Mouse (Mus musculus) liver, postnatal 0 days (tissue): Measurements from ENCODE around the gene Tescl. TPM values are rescaled to one million over a fixed set of nuclear protein-coding genes. Genes with fewer than 3 reads are reported as not detected.

Experiments used
- ATAC-seq: fragments of 200-750 bp; cut with Nextera tagmentation; 2 replicates; pipeline ENCODE4 v1.8.0; 2017; ENCODE audit warnings: mild to moderate bottlenecking, moderate library complexity
- DNase-seq: peaks from one replicate; pipeline ENCODE4 v3.0.0-alpha.2; 2016
- H3K27ac ChIP-seq: fragments of 300-500 bp; sonication (generic); 2 replicates; pipeline ENCODE4 v1.5.1; 2014; ENCODE audit warnings: antibody characterized with exemption, moderate library complexity, mild to moderate bottlenecking, low read depth
- H3K27me3 ChIP-seq: fragments of 300-500 bp; sonication (generic); 2 replicates; pipeline ENCODE4 v1.6.1; 2014; ENCODE audit warnings: low read length, control low read depth, mixed read lengths; ENCODE audit not compliant: insufficient read depth
- H3K36me3 ChIP-seq: fragments of 300-500 bp; sonication (generic); replicated peaks from 2 replicates; pipeline ENCODE4 v1.6.1; 2014; ENCODE audit warnings: mild to moderate bottlenecking, control low read depth, low read length, moderate library complexity, mixed read lengths; ENCODE audit not compliant: insufficient read depth
- H3K4me1 ChIP-seq: fragments of 300-500 bp; sonication (generic); 2 replicates; pipeline ENCODE4 v1.6.1; 2014; ENCODE audit warnings: antibody characterized with exemption, mild to moderate bottlenecking, control low read depth; ENCODE audit not compliant: insufficient read depth
- H3K4me2 ChIP-seq: fragments of 300-500 bp; sonication (generic); 2 replicates; pipeline ENCODE4 v1.6.1; 2014; ENCODE audit warnings: low read depth, mild to moderate bottlenecking, low read length, moderate library complexity, mixed read lengths
- H3K4me3 ChIP-seq: fragments of 300-500 bp; sonication (generic); 2 replicates; pipeline ENCODE4 v1.5.1; 2014; ENCODE audit warnings: low read depth, low read length
- H3K9ac ChIP-seq: fragments of 300-500 bp; sonication (generic); replicated peaks from 2 replicates; pipeline ENCODE4 v1.6.1; 2014; ENCODE audit warnings: mild to moderate bottlenecking, moderate library complexity
- H3K9me3 ChIP-seq: fragments of 300-500 bp; sonication (generic); 2 replicates; pipeline ENCODE4 v1.6.1; 2016; ENCODE audit warnings: mild to moderate bottlenecking, control low read depth, low read length, mixed read lengths
- CTCF ChIP-seq: sonication (generic); IDR thresholded peaks from 2 replicates; pipeline ENCODE4 v1.5.1; 2016; ENCODE audit warnings: antibody characterized with exemption, low read depth
- EP300 ChIP-seq: IDR thresholded peaks from 2 replicates; pipeline ENCODE4 v1.6.1; 2016; ENCODE audit warnings: antibody characterized with exemption, low read depth, mild to moderate bottlenecking
- WGBS: fragments of 180-500 bp; shearing (Covaris S2); extraction: QIAGEN DNeasy Blood & Tissue Kit; methylation state at CpG from one replicate; pipeline ENCODE4 v1.1.7; 2014; ENCODE audit not compliant: insufficient replicate concordance; 5-methylcytosine and 5-hydroxymethylcytosine counted together
- polyA plus RNA-seq: library from polyadenylated mRNA; unstranded; fragments of >200 nt; fragmentation: Nextera tagmentation; extraction: Ambion mirVana; gene quantifications from 2 replicates; pipeline ENCODE4 v1.2.1, GENCODE M21; 2015

The Tescl gene
- polyA plus RNA-seq, 1 experiment from 2014 or later = not detected

- Histone ChIP-seq H3K4me1 (peaks cover 15% of the 10 kb centered on the region), H3K27me3 (0 out of 2 replicates have a peak, but pooled peaks cover 4% of the 10 kb centered on the region), H3K27ac (no peak overlapping the region), H3K4me2 (peak overlapping the region; percentile 98), H3K36me3 (no peaks in the 10 kb centered on the region), H3K4me3 (peak overlapping the region; percentile 79), H3K9me3 (no peaks in the 10 kb centered on the region), H3K9ac (peak overlapping the region; percentile 3; the same call in 1 of the 2 replicates)
- DNase-seq (no peak), ATAC-seq (peak; percentile 21; the same call in 1 of the 2 replicates)
- TF ChIP-seq CTCF (no peak), EP300 (no peak)
- 4% methylated on average over 18 of the region's 18 CpGs for WGBS
Observed at GRCm38 (mm10) chr7:24299823-24300481, 33.8 kb downstream of the Tescl start.

DNA sequence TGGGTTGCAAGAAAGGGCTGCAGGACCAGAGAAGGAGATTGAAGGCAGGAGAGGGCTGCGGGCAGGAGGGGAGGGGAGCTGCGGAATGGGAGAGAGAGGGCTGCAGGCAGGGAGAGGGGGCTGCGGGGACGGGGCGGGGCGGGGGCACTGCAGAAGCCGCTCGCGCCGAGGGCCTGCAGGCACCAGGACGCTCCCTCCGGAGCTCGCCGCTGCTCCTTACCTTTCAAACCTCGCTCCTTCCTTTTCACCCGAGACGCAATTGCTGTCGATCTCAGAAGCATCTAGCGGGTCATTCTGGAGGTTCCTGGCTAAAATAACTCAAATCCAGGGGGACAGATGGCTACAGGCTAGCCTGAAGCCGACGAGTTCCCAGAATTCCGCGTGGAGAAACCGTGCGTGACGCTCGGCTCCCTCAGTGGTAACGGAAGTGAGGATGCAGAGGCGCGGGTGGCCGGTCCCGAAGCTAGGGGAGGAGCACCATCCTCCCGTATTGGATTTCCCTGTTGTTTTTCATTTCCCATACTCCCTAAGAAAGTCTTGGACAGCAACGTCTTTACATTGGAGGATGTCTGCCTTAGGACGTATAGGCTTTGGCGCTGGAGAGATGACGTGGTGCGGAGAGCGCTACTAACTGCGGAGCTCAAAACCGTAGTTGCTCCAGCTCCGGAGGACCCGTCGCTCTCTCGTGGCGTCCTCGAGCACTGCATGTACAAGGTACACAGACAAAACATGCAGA is 34.6 kb downstream of the Tescl start:
- H3K27ac ChIP-seq = peak overlapping the region; percentile 55
- DNase-seq = peak; percentile 75

GRCm38 (mm10) chr7:24298635-24298972 is 35.1 kb downstream of the Tescl start:
- H3K4me3 ChIP-seq = peak overlapping the region; percentile 79
- ATAC-seq (no peak), DNase-seq (no peak)
- H3K4me1 ChIP-seq = peaks cover 15% of the 10 kb centered on the region
- no peak for TF ChIP-seq EP300
- TF ChIP-seq CTCF = no peak
- H3K36me3 ChIP-seq = no peaks in the 10 kb centered on the region
- H3K9me3 ChIP-seq = no peaks in the 10 kb centered on the region
- 6% methylated on average over 12 of the region's 12 CpGs for WGBS
- peak overlapping the region; percentile 98 for H3K4me2 ChIP-seq
- peak overlapping the region; percentile 74 for H3K9ac ChIP-seq
- H3K27ac ChIP-seq = peak overlapping the region; percentile 55; the same call in 1 of the 2 replicates
- 0 out of 2 replicates have a peak, but pooled peaks cover 4% of the 10 kb centered on the region for H3K27me3 ChIP-seq

More for the DNA sequence above, 34.6 kb downstream of the Tescl start:
- TF ChIP-seq CTCF (peak; percentile 49), EP300 (no peak)
- peak; percentile 90 for ATAC-seq
- peak overlapping the region; percentile 79 for H3K4me3 ChIP-seq
- 0 out of 2 replicates have a peak, but pooled peaks cover 4% of the 10 kb centered on the region for H3K27me3 ChIP-seq
- no peaks in the 10 kb centered on the region for H3K36me3 ChIP-seq
- peaks cover 15% of the 10 kb centered on the region for H3K4me1 ChIP-seq
- WGBS = under 1% methylated on average over 41 of the region's 47 CpGs
- peak overlapping the region; percentile 98 for H3K4me2 ChIP-seq
- peak overlapping the region; percentile 74 for H3K9ac ChIP-seq
- H3K9me3 ChIP-seq = no peaks in the 10 kb centered on the region

DNA sequence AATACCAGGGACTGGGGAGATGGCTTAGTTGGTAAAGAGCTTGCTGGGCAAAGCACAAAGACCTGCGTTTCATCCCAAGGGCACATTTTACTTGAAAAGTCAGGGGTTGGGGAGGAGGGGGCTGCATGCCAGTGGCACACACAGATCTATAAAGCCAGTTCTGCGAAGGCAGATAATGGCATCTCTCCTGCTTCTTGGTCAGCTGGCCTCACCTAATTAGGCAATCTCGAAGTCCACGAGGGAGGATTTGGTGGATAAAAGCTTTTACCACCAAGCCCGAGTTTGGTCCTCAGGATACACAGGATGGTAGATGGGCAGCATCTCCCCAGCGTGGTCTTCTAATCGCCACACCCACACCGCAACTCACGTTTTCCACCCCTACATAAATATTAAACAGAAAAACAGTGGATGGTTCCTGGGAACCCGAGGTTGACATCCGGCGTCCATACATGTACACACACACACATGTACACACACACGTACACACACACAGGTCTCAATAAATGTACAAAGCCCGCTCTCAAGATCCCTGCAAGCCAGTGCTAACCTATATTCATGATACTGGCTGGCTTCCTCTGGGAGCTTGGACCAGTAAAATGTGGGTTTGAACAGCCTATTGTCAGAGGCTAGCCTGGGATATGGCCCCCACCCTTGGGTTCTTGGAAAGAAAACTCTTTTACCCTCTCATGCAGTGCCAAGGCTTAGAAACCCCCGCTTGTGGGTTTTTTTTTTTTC is 36.2 kb downstream of the Tescl start:
- TF ChIP-seq EP300 = no peak
- TF ChIP-seq CTCF = no peak
- ATAC-seq = no peak
- H3K4me2 ChIP-seq = no peak overlapping the region

GRCm38 (mm10) chr7:24296386-24296785 is 37.4 kb downstream of the Tescl start:
- Histone ChIP-seq H3K27ac (no peak overlapping the region), H3K36me3 (0 out of 2 replicates have a peak, but pooled peaks cover 2% of the 10 kb centered on the region), H3K9me3 (no peaks in the 10 kb centered on the region), H3K4me3 (no peak overlapping the region), H3K27me3 (0 out of 2 replicates have a peak, but pooled peaks cover 4% of the 10 kb centered on the region), H3K4me2 (no peak overlapping the region), H3K9ac (no peak overlapping the region), H3K4me1 (peaks cover 15% of the 10 kb centered on the region)
- no peak for ATAC-seq
- no peak for TF ChIP-seq CTCF
- no peak for TF ChIP-seq EP300
- WGBS = 94% methylated on average over 6 of the region's 7 CpGs
- DNase-seq = no peak

More for the DNA sequence above, 36.2 kb downstream of the Tescl start:
- Histone ChIP-seq H3K27me3 (0 out of 2 replicates have a peak, but pooled peaks cover 4% of the 10 kb centered on the region), H3K4me3 (no peak overlapping the region), H3K27ac (no peak overlapping the region), H3K4me1 (peaks cover 15% of the 10 kb centered on the region), H3K36me3 (no peaks in the 10 kb centered on the region), H3K9ac (no peak overlapping the region), H3K9me3 (no peaks in the 10 kb centered on the region)
- WGBS = 90% methylated on average over 15 of the region's 15 CpGs
- no peak for DNase-seq
